Mouse (Mus musculus) liver, postnatal 0 days (tissue): ENCODE results near the gene Krtap4-13.
"Not testable (repeated sequence)": the region's sequence is repeated elsewhere in the genome, so short reads cannot be mapped to it uniquely, and the experiment has no call there.

ENCODE experiments used
- CTCF ChIP-seq: sonication (generic); IDR thresholded peaks from 2 replicates; pipeline ENCODE4 v1.5.1; 2016; ENCODE audit warnings: antibody characterized with exemption, low read depth
- EP300 ChIP-seq: IDR thresholded peaks from 2 replicates; pipeline ENCODE4 v1.6.1; 2016; ENCODE audit warnings: antibody characterized with exemption, low read depth, mild to moderate bottlenecking

GRCm38 (mm10) chr11:99815566-99815965, 5.9 kb upstream of the Krtap4-13 start, which contains the start of gene Gm11564:
- TF ChIP-seq EP300, CTCF: not testable (repeated sequence)
